Mouse (Mus musculus) bone marrow, adult 2 months (tissue): ENCODE data around the gene Mief1. TPM values are rescaled to one million over a fixed set of nuclear protein-coding genes. Genes with fewer than 3 reads are reported as not detected.

Experiments
- H3K27ac ChIP-seq: fragments of 200-500 bp; 2 replicates; pipeline ENCODE4 v1.5.1; 2012; ENCODE audit warnings: low read depth, mild to moderate bottlenecking, control low read depth, inconsistent platforms, low read length; ENCODE audit not compliant: control insufficient read depth, poor library complexity, insufficient read depth
- H3K4me1 ChIP-seq: fragments of 200-500 bp; 2 replicates; pipeline ENCODE4 v1.6.1; 2011; ENCODE audit warnings: low read length; ENCODE audit not compliant: control insufficient read depth, insufficient read depth
- H3K4me3 ChIP-seq: fragments of 200-500 bp; replicated peaks from 2 replicates; pipeline ENCODE3; 2011; ENCODE audit warnings: mild to moderate bottlenecking, low read depth, low read length, control low read depth; ENCODE audit not compliant: control insufficient read depth
- CTCF ChIP-seq: fragments of 200-500 bp; IDR thresholded peaks from 2 replicates; pipeline ENCODE4 v1.5.1; 2011; ENCODE audit warnings: low read length, control low read depth; ENCODE audit not compliant: control insufficient read depth, insufficient read depth
- POLR2A ChIP-seq: fragments of 200-500 bp; IDR thresholded peaks from 2 replicates; pipeline ENCODE4 v1.6.1; 2011; ENCODE audit warnings: low read depth, mild to moderate bottlenecking, control low read depth, low read length, borderline replicate concordance; ENCODE audit not compliant: control insufficient read depth
- WGBS: fragments of 180-500 bp; shearing (Covaris S2); methylation state at CpG from one replicate; pipeline ENCODE4 v1.1.7; 2018; 5-methylcytosine and 5-hydroxymethylcytosine counted together
- polyA plus RNA-seq: library from polyadenylated mRNA; stranded (reverse); fragments of >200 nt; gene quantifications from 2 replicates; pipeline ENCODE4 v1.2.4, GENCODE M21; 2011; ENCODE audit warnings: low replicate concordance; ENCODE audit not compliant: missing spikeins, insufficient read depth, insufficient read length

The Mief1 gene
- polyA plus RNA-seq, 1 experiment = 16.3 TPM

DNA sequence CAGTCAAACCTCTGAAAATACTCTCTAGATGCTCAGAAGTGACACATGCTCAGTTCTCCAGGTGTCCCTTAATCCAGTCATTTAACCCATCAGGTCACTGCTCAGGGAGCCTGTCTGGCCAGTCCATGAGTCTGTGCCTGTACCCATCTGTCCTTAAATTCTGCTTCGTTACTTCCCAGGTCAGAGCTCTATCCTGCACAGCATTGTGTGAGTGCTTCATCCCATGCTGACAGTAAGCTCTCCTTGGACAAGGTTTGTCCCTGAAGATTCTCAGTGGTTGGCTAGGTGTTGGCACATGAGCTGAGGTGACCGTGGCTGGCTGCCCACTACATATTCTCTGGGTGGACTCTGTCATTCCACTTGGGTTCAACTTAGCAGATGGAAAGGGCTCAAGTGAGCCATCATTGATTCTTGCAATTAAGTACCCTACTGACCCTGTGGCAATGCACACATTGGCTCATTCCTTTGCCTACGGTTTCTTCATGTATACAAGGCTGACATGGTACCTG lies 27.7 kb upstream of the Mief1 start:
- TF ChIP-seq POLR2A = no peak
- TF ChIP-seq CTCF = no peak

DNA sequence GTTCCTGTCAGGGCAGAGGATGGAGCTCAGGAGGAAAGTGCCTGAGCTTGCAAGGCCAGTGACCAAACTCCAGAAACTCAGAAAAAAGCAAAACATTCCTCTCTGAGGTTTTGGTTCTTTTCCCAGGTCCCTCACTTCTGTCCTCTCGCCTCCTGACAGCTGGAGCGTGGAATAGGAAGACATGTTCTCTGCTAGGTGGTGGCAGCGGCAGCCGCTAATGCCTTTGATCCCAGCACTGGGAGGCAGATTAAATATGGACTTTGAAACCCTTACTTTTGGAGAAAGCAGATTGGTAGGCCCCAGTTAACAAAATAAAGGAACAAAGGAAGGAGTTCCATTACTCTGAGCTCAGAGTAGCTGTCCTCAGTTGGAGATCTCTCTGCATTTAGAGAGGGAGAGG lies 25.4 kb upstream of the Mief1 start:
- no peak for TF ChIP-seq CTCF
- no peak for TF ChIP-seq POLR2A

More for the DNA sequence above, 27.7 kb upstream of the Mief1 start:
- WGBS = 71% methylated on average over 3 of the region's 3 CpGs
- Histone ChIP-seq H3K4me3 (no peak overlapping the region), H3K4me1 (no peaks in the 10 kb centered on the region), H3K27ac (no peak overlapping the region)

DNA sequence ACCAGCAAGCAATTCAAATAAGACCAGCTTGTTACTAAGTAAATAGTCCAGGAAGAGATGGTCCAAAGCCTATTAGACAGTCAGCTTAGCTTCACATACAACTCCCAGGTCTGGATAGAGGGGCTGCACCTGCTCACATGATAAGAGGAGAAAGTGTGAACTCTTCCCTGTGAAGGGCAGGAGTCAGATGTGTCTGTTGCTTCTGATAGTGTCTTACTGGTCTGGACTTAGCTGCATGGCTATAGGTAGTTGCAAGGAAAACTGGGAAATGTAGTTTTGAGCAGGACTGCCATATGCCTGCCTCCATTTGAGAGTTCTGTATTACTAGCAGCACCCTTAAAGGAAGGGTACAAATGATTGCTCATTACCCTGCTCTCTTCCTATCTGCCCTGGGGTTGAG lies 20.1 kb upstream of the Mief1 start:
- no peak for TF ChIP-seq CTCF
- no peak for TF ChIP-seq POLR2A
- no peak overlapping the region for H3K27ac ChIP-seq
- no peak overlapping the region for H3K4me3 ChIP-seq
- peaks cover 2% of the 10 kb centered on the region; the same call in 1 of the 2 replicates for H3K4me1 ChIP-seq

More for the DNA sequence above, 25.4 kb upstream of the Mief1 start:
- WGBS = 71% methylated on average over 4 of the region's 4 CpGs
- Histone ChIP-seq H3K4me3 (no peak overlapping the region), H3K27ac (no peak overlapping the region), H3K4me1 (no peaks in the 10 kb centered on the region)

DNA sequence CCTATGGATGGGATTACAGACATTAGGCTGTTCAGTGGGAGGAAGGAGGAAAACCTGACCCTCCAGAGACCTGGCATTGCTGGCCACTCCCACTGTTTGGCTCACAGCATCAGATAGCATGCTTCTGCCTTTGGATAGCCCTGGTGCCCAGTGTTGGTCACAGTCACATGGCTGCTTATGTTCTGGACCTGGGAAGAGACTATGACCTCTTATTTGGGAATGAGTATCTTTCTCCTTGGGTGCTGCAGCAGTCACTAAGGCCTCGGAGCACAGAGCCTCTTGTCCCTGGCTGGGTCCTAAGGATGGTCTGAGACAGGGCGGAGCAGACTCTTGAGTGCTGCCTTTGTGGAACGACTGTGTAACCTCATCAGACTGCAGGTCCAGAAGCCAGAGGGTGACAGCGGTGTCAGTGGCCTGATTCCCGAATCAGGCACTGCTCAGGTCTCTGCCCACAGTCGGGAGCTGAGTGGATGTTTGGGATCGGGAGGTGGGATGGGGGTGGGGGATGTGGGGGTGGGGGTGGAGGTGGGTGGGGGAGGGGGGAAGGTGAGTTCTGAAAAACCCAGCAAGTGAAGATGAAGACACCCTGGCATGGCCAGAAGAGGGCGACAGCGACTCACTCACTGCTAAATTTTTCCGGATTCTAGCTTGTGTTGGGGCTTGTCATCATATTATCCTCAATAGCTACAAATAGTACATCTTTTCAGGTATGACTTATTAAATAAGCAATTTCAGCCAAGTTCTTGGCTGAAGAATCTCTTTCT lies 17.9 kb upstream of the Mief1 start:
- WGBS = 20% methylated on average over 10 of the region's 10 CpGs
- TF ChIP-seq POLR2A = no peak
- peak; percentile 56 for TF ChIP-seq CTCF
- Histone ChIP-seq H3K4me3 (no peak overlapping the region), H3K27ac (no peak overlapping the region), H3K4me1 (peaks cover 4% of the 10 kb centered on the region; the same call in 1 of the 2 replicates)

DNA sequence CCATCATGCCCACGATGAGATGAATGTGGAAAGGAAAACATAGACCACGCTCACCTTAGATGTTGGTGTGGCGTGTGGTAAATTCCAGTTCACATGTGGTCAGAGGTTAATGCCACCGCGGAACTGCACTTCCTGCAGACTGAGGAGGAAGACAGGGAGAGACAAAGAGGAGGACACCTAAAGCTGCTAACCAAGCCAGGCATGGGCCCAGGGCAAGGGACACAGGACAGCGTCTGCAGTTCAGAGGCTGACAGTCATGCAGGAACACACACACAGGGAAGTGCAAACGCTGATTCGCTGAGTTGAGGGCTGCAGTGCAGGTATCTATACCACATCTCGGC lies 17.4 kb upstream of the Mief1 start:
- H3K4me1 ChIP-seq = peaks cover 4% of the 10 kb centered on the region; the same call in 1 of the 2 replicates
- no peak overlapping the region for H3K27ac ChIP-seq
- TF ChIP-seq CTCF (no peak), POLR2A (no peak)
- no peak overlapping the region for H3K4me3 ChIP-seq
- WGBS = 18% methylated on average over 9 of the region's 9 CpGs

DNA sequence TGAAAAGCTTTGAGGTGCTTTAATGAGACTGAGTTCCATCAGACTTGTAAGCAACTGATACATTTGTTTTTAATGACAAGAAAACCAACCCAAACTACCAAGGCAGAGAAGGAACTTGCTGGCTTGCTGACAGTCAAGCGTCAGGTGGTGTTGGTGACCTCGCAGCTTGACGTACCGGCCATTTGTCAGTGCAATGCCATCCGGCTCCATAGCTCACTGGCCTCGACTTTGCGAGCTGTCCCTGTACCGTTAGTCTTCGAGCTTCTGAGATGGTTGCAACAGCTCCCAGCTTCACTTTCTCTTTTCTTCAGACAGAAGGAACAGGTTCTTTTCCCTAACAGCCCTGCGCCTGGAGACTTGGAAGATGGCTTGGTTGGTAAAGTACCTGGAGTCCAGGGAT lies 16.3 kb upstream of the Mief1 start:
- WGBS = 80% methylated on average over 10 of the region's 10 CpGs
- TF ChIP-seq CTCF (no peak), POLR2A (no peak)
- H3K4me3 ChIP-seq = no peak overlapping the region
- H3K27ac ChIP-seq = no peak overlapping the region
- H3K4me1 ChIP-seq = peaks cover 4% of the 10 kb centered on the region; the same call in 1 of the 2 replicates

DNA sequence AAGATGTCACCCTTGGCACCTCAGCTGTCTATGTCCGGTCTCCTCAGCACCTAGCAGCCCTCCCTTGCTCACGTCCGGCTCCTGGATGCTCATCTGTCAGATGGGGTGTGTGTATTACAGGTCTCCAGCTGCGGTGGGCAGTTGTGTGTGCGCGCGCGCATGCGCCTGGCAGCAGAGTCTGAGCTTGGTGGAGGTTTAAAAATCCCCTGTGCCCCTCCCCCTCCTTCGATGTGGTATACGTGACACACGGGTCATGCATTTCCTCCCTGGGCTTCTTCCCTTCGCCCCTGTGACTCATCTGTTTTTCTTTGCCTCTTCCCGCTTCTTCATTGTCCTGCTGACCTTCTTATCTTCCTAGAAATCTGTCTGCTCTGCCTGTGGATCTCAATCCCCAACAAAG lies 14.6 kb upstream of the Mief1 start:
- no peak overlapping the region; the same call in 1 of the 2 replicates for H3K27ac ChIP-seq
- WGBS = 12% methylated on average over 14 of the region's 14 CpGs

DNA sequence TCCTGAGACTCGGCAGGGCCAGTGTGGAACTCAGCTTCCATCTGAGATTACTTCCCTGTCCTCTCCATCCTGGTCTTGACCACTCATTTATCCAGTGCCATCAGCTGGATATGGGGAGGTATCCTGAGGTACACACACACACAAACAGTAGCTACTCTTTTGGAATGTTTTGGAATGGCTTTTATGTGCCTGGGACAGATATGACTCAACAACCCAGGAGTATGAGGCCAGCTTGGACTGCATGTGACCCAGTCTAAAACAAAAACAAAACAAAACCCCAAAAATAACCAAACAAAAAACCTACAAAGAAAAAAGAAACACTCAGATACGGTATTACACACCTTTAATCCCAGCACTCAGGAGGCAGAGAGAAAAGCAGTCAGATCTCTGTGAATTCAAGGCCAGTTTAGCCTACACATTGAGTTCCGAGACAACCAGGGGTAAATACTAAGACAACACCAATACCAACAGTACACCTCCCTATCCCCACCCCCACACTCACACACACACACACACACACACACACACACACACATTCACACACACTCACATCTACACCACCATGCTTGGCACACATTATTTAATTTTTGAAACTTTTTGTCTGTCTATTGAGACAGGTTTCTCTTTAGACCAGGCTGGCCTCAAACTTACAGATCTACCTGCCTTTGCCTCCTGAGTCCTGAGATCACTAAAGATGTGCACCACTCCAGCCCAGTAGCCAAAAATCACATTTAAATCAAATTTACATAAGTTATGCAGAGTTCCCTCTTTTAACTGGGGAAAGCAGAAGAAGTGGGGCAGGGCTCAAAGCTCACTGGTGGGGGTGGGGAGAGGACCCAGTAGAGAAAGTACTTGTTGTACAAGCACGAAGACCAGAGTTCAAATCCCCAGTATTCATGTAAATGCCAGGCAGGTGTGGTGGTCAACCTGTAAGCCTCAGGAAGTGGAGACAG lies 13.8 kb upstream of the Mief1 start:
- H3K4me3 ChIP-seq = no peak overlapping the region
- TF ChIP-seq CTCF (no peak), POLR2A (no peak)
- WGBS = 46% methylated on average over 4 of the region's 4 CpGs
- H3K27ac ChIP-seq = no peak overlapping the region; the same call in 1 of the 2 replicates
- H3K4me1 ChIP-seq = peaks cover 4% of the 10 kb centered on the region; the same call in 1 of the 2 replicates

More for the DNA sequence above, 14.6 kb upstream of the Mief1 start:
- no peak for TF ChIP-seq POLR2A
- no peak for TF ChIP-seq CTCF
- Histone ChIP-seq H3K4me1 (peaks cover 4% of the 10 kb centered on the region; the same call in 1 of the 2 replicates), H3K4me3 (peak overlapping the region; percentile 21)
